Mouse (Mus musculus): ENCODE measurements around the gene Cideb.

Cideb gene

GRCm38 (mm10) chr14:55765696-55766095 lies 7.4 kb upstream of the Cideb start, which contains the start of gene Ltb4r1:
Ltb4r1 (plus strand) TSS chr14:55765962.
- DNase-seq (ENCODE audit: low read depth, low spot score), result no peak

- no peak for DNase-seq (ENCODE audit: low read depth, low spot score)
Observed at GRCm38 (mm10) chr14:55763166-55763565, 4.9 kb upstream of the Cideb start.

- peak; percentile 43 for DNase-seq (ENCODE audit: low read depth, low spot score)
Observed at GRCm38 (mm10) chr14:55762001-55762821, 4.0 kb upstream of the Cideb start.

- no peak for DNase-seq (ENCODE audit: low read depth, low spot score)
Observed at GRCm38 (mm10) chr14:55761163-55761562, 2.9 kb upstream of the Cideb start, which contains the start of gene Ltb4r2. Ltb4r2 (plus strand) TSS chr14:55761428.

DNA sequence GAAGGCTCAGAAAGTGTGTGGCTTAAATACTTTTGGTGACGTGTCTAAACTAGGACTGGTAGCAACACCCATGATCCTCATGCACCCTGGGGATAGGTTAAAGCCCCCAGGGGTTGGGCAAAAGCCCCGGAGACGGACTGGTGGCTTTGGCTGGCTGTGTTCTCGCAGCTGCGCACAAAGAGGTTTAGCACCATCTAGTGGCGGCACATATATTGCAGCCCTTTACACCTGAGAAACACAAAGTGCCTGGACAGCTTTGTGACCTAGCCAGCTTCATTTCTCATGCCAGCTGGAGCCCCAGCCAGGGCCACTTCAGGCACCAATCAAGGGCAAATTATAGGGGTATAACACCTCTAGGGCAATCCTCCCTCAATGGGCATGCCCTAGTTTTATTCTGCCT lies 1.9 kb upstream of the Cideb start:
- DNase-seq (ENCODE audit: low read depth, low spot score), result peak; percentile 81

DNA sequence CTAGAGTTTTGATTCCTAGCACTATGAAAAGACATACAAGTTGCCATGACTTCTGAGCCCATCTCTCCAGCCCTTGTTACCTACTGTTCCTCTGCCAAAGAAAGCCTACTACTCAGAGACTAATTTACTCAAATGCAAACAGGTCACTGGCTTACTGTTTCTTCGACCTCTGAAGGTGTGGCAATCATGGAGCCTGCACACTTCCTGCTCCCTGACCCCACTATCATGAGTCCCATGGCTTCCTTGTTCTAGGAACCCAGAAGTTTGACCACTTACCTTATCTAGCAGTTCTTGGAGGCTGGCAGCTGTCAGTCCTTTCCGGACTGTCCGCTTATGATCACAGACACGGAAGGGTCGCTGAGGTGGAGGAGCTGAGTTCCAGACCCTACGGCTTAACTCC lies 692 bp downstream of the Cideb start:
- no peak for DNase-seq (ENCODE audit: low read depth, low spot score)

GRCm38 (mm10) chr14:55747051-55747847 lies 11.0 kb downstream of the Cideb start:
- no peak for DNase-seq (ENCODE audit: low read depth, low spot score)

DNA sequence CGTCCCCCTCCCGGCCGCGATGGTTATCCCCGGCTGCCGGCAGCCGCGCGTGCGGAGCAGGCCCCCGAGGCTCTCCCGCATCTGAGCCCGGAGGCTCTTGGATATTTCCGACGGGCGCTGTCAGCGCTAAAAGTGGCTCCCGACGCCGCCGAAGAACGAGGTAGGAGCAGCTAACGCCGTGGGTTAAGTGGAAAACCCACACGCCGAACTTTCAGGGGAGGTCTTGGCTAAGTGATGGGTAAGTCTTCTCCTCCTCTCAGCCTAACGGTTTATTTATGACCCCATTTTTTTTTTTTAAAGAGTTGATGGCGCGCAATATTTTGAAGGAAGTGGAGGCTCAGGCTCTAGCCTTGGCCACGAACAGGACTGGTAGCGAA lies 12.4 kb downstream of the Cideb start:
- no peak for DNase-seq (ENCODE audit: low read depth, low spot score)

DNA sequence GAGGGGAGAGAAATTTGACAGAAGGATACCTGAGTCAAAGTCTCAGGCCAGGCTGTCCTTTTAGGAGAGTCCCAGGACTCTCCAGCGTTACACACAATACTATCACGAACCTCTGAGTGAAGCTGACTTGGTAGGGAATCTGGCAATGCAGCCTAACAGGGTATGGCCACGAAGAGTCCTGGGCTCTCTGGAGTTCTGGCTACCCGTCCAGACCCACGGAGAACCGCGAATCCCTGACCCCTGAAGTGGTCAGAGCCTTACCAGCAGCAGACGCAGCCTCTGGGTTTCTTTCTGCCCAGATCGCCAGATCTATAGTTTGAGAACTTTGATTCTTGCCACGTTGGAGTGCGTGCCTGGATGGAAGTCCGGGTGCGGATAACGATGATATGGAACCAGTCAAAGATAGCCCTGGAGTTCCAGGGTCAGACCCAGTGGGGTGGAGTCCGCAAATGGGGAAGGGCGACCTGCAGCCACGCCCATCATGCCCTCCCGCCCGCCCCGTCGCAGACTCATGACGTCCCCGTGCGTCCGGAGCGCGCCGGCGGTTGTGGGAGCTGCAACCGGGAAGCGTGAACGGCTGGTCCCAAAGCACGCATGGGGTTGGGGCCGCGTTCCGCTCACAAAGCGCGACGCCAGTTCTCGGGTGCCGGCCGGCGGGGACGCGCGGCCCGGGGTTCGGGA lies 12.9 kb downstream of the Cideb start, which contains the start of the genes Dhrs1 and Nop9:
Gene Dhrs1 (minus strand): TSS at position 511 of the 681 bp plus-strand sequence.
Gene Nop9 (plus strand): TSS at position 514 of the 681 bp plus-strand sequence.
- peak; percentile 80 for DNase-seq (ENCODE audit: low read depth, low spot score)

DNA sequence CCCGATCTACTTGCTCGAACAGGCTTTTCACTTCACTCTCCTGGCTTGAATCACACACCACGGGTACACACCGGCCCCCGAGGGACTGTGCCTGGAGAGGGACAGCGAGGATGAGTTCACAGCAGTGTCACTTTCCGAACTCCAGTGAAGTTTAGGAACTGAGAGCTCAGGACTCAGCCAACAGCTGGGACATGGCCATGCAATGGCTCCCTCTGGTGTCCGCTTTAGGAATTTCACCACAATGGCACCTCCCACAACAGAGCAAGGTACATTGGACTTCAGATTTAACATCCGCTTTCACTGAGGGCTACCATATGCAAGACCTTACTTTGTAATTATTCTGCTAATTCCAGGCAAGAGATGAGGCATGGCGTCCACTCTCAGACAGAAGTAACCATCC lies 14.5 kb downstream of the Cideb start:
- DNase-seq (ENCODE audit: low read depth, low spot score), result peak; percentile 88

GRCm38 (mm10) chr14:55737086-55737687 lies 21.1 kb downstream of the Cideb start:
- no peak for DNase-seq (ENCODE audit: low read depth, low spot score)

DNA sequence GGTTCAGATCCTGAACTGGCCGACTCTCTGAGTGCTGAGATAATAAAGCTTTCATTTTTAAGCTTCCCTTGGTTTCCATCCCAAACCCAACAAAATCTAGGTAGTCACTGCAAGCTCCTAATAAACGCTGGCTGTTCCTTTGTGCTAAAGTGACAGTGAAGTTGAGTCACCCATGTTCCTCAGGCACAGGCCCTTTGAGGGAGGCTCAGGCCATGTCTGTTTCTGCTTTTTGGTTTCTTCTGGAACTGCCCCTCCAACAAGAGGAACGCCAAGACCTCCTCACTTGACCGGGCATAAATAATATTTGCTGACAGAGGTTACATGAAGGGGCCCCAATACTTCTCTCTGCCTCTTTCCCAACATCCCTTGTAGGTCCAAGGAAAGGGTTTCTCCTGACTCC lies 22.5 kb downstream of the Cideb start:
- DNase-seq (ENCODE audit: low read depth, low spot score), result no peak

DNA sequence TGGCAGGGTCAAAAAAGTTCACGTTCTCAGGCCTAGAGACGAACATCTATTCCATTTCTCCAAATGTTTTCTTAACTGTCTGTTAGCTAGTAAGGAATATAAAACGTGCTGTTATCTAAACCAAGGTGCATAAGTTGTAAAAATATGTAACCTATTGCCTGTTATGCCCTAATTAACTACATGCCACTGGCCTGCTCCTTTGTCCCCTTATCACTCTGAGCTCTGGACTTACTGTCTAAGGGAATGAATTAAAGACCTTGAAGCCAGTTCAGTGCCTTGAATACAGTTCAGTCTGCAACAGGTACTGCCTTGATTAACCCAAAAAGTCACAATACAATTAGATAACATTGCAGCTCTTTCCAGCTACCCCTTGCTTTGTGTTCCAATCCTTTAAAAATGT lies 22.9 kb downstream of the Cideb start:
- DNase-seq (ENCODE audit: low read depth, low spot score), result no peak

- no peak for DNase-seq (ENCODE audit: low read depth, low spot score)
Observed at GRCm38 (mm10) chr14:55734869-55735268, 23.4 kb downstream of the Cideb start.

GRCm38 (mm10) chr14:55733889-55734288 lies 24.4 kb downstream of the Cideb start:
- no peak for DNase-seq (ENCODE audit: low read depth, low spot score)

GRCm38 (mm10) chr14:55730531-55731032 lies 27.7 kb downstream of the Cideb start:
- no peak for DNase-seq (ENCODE audit: low read depth, low spot score)

GRCm38 (mm10) chr14:55730116-55730515 lies 28.1 kb downstream of the Cideb start:
- no peak for DNase-seq (ENCODE audit: low read depth, low spot score)

GRCm38 (mm10) chr14:55727889-55728685 lies 30.2 kb downstream of the Cideb start:
- DNase-seq (ENCODE audit: low read depth, low spot score), result no peak

- no peak for DNase-seq (ENCODE audit: low read depth, low spot score)
Observed at GRCm38 (mm10) chr14:55726261-55726660, 32.0 kb downstream of the Cideb start.

DNA sequence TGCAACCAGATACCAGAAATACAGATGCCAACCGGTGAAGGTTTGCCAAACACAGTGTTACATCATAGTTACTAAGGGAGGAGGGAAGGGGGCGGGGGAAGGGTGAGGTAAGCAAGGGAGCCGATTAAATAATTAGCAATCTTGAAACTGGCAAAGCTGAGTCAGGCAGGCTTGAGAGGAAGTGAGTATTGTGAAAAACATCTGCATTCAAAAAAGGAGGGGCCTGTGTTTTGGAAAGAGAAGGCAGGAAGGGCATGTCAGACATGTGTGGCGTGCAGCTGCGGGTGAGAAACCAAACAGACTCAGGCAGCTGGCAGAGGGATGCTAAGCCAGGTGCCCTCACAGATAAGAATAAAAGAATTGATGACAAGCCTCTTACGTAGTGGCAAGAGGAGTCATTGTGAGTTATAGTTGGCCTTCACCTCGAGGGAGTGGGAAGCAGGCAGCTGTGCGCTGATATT lies 33.8 kb downstream of the Cideb start:
- DNase-seq (ENCODE audit: low read depth, low spot score), result no peak
